Mouse (Mus musculus) embryonic fibroblast, embryonic 13.5 days (primary cell): Measurements from ENCODE around the gene Gadd45gip1. TPM values are rescaled to one million over a fixed set of nuclear protein-coding genes. Genes with fewer than 3 reads are reported as not detected.
"Not testable (repeated sequence)": the region's sequence is repeated elsewhere in the genome, so short reads cannot be mapped to it uniquely, and the experiment has no call there.

Experiments used
- H3K27ac ChIP-seq: 2 replicates; pipeline ENCODE4 v1.5.1; 2012; ENCODE audit warnings: low read length, control low read depth, inconsistent platforms; ENCODE audit not compliant: insufficient read depth
- H3K4me1 ChIP-seq: 2 replicates; pipeline ENCODE4 v1.6.1; 2011; ENCODE audit warnings: low read length; ENCODE audit not compliant: control insufficient read depth, insufficient read depth
- H3K4me3 ChIP-seq: 2 replicates; pipeline ENCODE4 v1.5.1; 2011; ENCODE audit warnings: mild to moderate bottlenecking, control low read depth, low read length; ENCODE audit not compliant: insufficient read depth
- CTCF ChIP-seq: IDR thresholded peaks from 2 replicates; pipeline ENCODE4 v1.5.1; 2011; ENCODE audit warnings: mild to moderate bottlenecking, control low read depth, low read length, moderate library complexity, borderline replicate concordance; ENCODE audit not compliant: insufficient read depth
- POLR2A ChIP-seq: IDR thresholded peaks from 2 replicates; pipeline ENCODE4 v1.6.1; 2011; ENCODE audit warnings: low read depth, mild to moderate bottlenecking, control low read depth, low read length, moderate library complexity
- polyA plus RNA-seq: library from polyadenylated mRNA; stranded (reverse); fragments of >200 nt; gene quantifications from 2 replicates; pipeline ENCODE4 v1.2.4, GENCODE M21; 2011; ENCODE audit warnings: low read depth; ENCODE audit not compliant: missing spikeins, insufficient read length

The Gadd45gip1 gene
- polyA plus RNA-seq, 1 experiment = 12.6 TPM

DNA sequence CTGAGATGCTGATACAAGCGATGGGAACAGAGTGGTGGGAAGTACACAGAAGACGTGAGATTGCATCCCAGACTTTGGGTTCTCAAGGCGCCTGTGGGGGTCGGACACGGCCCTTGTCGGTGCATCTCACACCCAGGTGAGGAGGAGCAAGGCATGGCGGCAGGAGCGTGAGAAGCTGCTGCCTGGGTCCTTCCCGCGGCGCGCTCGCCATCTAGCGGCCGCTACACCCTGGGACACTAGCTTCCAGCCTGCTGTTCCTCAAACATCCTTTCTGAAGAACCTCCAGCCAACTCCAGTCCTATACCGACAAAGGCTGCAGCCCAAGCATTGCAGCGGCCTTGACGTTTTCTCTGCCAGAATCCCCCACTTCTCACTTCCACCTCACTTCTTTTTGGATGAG is 7.7 kb upstream of the Gadd45gip1 start:
- Histone ChIP-seq H3K27ac (no peak overlapping the region), H3K4me3 (no peak overlapping the region), H3K4me1 (no peaks in the 10 kb centered on the region)
- TF ChIP-seq POLR2A = no peak
- peak; percentile 90 for TF ChIP-seq CTCF

GRCm38 (mm10) chr8:84825636-84826035 is 5.7 kb upstream of the Gadd45gip1 start:
- Histone ChIP-seq H3K4me3 (no peak overlapping the region), H3K27ac (no peak overlapping the region), H3K4me1 (no peaks in the 10 kb centered on the region)
- TF ChIP-seq CTCF = no peak
- no peak for TF ChIP-seq POLR2A

GRCm38 (mm10) chr8:84826518-84826917 is 4.8 kb upstream of the Gadd45gip1 start:
- not testable (repeated sequence) for H3K27ac ChIP-seq, H3K4me3 ChIP-seq, H3K4me1 ChIP-seq

GRCm38 (mm10) chr8:84832034-84832717 is 854 bp downstream of the Gadd45gip1 start:
- Histone ChIP-seq H3K27ac (peak overlapping the region; percentile 59), H3K4me3 (peak overlapping the region; percentile 91), H3K4me1 (no peaks in the 10 kb centered on the region; the same call in 1 of the 2 replicates)
- TF ChIP-seq CTCF = no peak
- peak; percentile 79 for TF ChIP-seq POLR2A

- TF ChIP-seq CTCF (no peak), POLR2A (no peak; the same call in 1 of the 2 replicates)
- peak overlapping the region; percentile 91 for H3K4me3 ChIP-seq
- H3K4me1 ChIP-seq = no peaks in the 10 kb centered on the region; the same call in 1 of the 2 replicates
- peak overlapping the region; percentile 59 for H3K27ac ChIP-seq
These were observed 1.7 kb downstream of the Gadd45gip1 start for GRCm38 (mm10) chr8:84832759-84833742.

- TF ChIP-seq POLR2A = no peak
- no peak for TF ChIP-seq CTCF
- Histone ChIP-seq H3K4me3 (no peak overlapping the region), H3K4me1 (no peaks in the 10 kb centered on the region; the same call in 1 of the 2 replicates), H3K27ac (no peak overlapping the region)
These were observed 2.9 kb downstream of the Gadd45gip1 start for GRCm38 (mm10) chr8:84834002-84834865.

DNA sequence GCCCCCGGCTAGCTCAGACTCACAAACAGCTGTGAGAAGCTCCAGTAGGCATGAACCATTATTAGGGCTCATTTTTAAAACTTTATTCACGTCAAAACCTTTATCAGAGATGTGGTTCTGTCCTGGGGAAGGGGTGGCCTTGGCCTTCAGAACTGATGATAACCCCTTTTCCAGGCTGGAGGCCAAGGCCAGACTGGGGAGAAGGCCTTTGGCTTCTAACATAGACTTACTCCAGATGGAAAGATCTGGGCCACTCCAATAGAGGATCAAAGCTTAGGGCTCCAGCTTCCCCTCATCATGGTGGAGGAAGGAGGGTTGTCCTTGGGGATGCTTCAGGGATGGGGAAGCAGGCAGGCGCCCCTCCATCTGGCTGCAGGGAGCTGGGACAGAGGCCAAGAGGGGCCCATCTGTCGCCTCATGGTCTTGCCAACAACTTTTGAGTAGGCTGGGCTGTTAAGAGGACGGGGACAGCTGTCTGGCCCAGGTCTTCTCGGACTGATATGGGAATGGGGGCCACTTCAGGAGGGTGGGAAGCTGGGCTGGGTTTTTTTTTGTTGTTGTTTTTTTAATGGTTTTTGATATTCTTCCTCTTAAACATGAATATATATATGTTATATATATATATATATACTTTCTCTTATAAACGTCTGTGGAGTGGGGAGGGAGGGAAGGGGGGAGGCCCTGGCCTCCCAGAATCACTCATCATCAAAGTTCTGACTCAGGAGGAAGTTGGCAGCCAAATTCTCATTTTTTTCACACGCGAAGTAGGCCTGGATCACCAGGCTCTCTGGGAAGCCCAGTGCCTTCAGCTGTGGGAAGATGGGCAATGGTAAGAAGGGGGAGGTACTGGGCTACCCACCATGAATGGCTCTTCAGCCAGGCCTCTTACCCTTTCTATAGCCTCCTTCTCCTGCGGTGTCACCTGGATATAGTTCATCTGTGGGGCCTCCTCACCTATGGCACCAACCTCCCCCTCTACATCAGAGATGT is 3.8 kb downstream of the Gadd45gip1 start:
- Histone ChIP-seq H3K27ac (no peak overlapping the region), H3K4me3 (no peak overlapping the region), H3K4me1 (no peaks in the 10 kb centered on the region; the same call in 1 of the 2 replicates)
- TF ChIP-seq POLR2A = no peak
- no peak for TF ChIP-seq CTCF

- Histone ChIP-seq H3K27ac (no peak overlapping the region), H3K4me3 (no peak overlapping the region), H3K4me1 (no peaks in the 10 kb centered on the region; the same call in 1 of the 2 replicates)
- TF ChIP-seq CTCF (no peak), POLR2A (no peak)
These were observed 6.0 kb downstream of the Gadd45gip1 start for GRCm38 (mm10) chr8:84837149-84837911.
